Mouse (Mus musculus) midbrain, embryonic 14.5 days (tissue): Measurements from ENCODE around the gene Cbarp. TPM values are rescaled to one million over a fixed set of nuclear protein-coding genes. Genes with fewer than 3 reads are reported as not detected.

ENCODE experiments used
- ATAC-seq: fragments of 200-750 bp; cut with Nextera tagmentation; 2 replicates; pipeline ENCODE4 v1.8.0; 2017; ENCODE audit warnings: moderate number of reproducible peaks, moderate library complexity; ENCODE audit not compliant: low FRiP score, low TSS enrichment
- DNase-seq: peaks from one replicate; pipeline ENCODE4 v3.0.0-alpha.2; 2015
- H3K27ac ChIP-seq: fragments of 300-500 bp; sonication (generic); replicated peaks from 2 replicates; pipeline ENCODE4 v1.5.1; 2014; ENCODE audit warnings: mild to moderate bottlenecking, low read depth, low read length, moderate library complexity
- H3K27me3 ChIP-seq: fragments of 300-500 bp; sonication (generic); 2 replicates; pipeline ENCODE4 v1.6.1; 2014; ENCODE audit warnings: low read length, control low read depth, mixed read lengths; ENCODE audit not compliant: control insufficient read depth, insufficient read depth
- H3K36me3 ChIP-seq: fragments of 300-500 bp; sonication (generic); 2 replicates; pipeline ENCODE4 v1.6.1; 2014; ENCODE audit warnings: low read length, control low read depth; ENCODE audit not compliant: control insufficient read depth, insufficient read depth
- H3K4me1 ChIP-seq: fragments of 300-500 bp; sonication (generic); 2 replicates; pipeline ENCODE4 v1.6.1; 2014; ENCODE audit warnings: mild to moderate bottlenecking, antibody characterized with exemption, low read length, control low read depth; ENCODE audit not compliant: control insufficient read depth, insufficient read depth
- H3K4me2 ChIP-seq: fragments of 300-500 bp; sonication (generic); 2 replicates; pipeline ENCODE4 v1.6.1; 2014; ENCODE audit warnings: mild to moderate bottlenecking, low read length, moderate library complexity
- H3K4me3 ChIP-seq: fragments of 300-500 bp; sonication (generic); replicated peaks from 2 replicates; pipeline ENCODE4 v1.5.1; 2014; ENCODE audit warnings: low read depth, low read length
- H3K9ac ChIP-seq: fragments of 300-500 bp; sonication (generic); replicated peaks from 2 replicates; pipeline ENCODE4 v1.6.1; 2014; ENCODE audit warnings: mild to moderate bottlenecking, low read length, moderate library complexity
- H3K9me3 ChIP-seq: fragments of 300-500 bp; sonication (generic); 2 replicates; pipeline ENCODE4 v1.6.1; 2016; ENCODE audit warnings: low read length, control low read depth, mixed read lengths; ENCODE audit not compliant: control insufficient read depth
- WGBS: fragments of 180-500 bp; shearing (Covaris S2); extraction: QIAGEN DNeasy Blood & Tissue Kit; methylation state at CpG from one replicate; pipeline ENCODE4 v1.1.7; 2014; 5-methylcytosine and 5-hydroxymethylcytosine counted together
- polyA plus RNA-seq: library from polyadenylated mRNA; unstranded; fragments of >200 nt; fragmentation: Nextera tagmentation; extraction: Ambion mirVana; gene quantifications from 2 replicates; pipeline ENCODE4 v1.2.1, GENCODE M21; 2014

The Cbarp gene
- polyA plus RNA-seq, 1 experiment from 2014 or later = 78.9 TPM

DNA sequence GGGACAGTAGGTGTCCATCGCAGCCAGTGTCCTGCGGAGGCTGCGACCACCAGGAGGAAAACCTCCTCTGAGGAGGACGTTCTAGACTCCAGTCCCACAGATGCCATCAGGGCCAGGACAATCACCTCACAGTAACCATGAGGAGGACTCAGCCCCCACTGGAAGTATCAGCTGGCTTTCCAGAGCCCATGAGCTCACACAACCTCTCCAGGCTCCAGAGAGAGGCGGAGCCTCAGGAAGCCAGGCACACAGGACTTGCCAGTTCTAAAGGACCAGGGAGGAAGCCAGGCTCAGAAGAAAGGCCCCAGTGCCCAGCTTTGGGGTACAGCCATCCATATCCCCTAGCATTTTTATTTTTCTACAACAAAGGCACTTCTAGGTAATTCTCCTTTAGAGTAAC is 45.1 kb downstream of the Cbarp start:
- H3K4me2 ChIP-seq = no peak overlapping the region
- ATAC-seq (no peak), DNase-seq (no peak)
- no peaks in the 10 kb centered on the region for H3K36me3 ChIP-seq
- H3K4me3 ChIP-seq = no peak overlapping the region
- H3K9ac ChIP-seq = no peak overlapping the region
- H3K27me3 ChIP-seq = no peaks in the 10 kb centered on the region
- H3K9me3 ChIP-seq = no peaks in the 10 kb centered on the region
- H3K4me1 ChIP-seq = no peaks in the 10 kb centered on the region
- H3K27ac ChIP-seq = no peak overlapping the region
- 89% methylated on average over 5 of the region's 5 CpGs for WGBS

DNA sequence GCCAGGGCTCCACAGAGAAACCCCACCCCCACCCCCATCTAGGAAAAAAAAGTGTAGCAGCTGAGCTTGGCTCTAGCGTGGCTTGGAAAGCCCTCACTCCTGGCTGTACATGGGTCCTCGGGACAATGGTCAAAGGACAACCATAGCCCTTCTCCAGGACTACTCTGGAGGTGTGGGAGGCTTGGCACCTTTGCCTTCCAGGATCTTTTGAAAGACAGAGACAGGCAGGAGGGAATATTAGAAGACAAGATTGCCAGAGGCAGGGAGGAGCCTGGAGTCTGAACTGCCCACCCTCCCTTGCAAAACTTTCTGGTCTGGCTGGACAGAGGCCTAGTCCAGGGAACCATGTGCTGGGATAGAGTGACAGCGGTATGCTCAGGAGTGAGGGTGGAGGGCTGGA is 46.0 kb downstream of the Cbarp start:
- ATAC-seq (no peak), DNase-seq (no peak)
- no peaks in the 10 kb centered on the region for H3K4me1 ChIP-seq
- H3K27me3 ChIP-seq = no peaks in the 10 kb centered on the region
- H3K9me3 ChIP-seq = no peaks in the 10 kb centered on the region
- H3K36me3 ChIP-seq = no peaks in the 10 kb centered on the region
- WGBS = 84% methylated on average over 3 of the region's 3 CpGs
- no peak overlapping the region for H3K4me2 ChIP-seq
- no peak overlapping the region for H3K27ac ChIP-seq
- no peak overlapping the region for H3K4me3 ChIP-seq
- H3K9ac ChIP-seq = no peak overlapping the region

DNA sequence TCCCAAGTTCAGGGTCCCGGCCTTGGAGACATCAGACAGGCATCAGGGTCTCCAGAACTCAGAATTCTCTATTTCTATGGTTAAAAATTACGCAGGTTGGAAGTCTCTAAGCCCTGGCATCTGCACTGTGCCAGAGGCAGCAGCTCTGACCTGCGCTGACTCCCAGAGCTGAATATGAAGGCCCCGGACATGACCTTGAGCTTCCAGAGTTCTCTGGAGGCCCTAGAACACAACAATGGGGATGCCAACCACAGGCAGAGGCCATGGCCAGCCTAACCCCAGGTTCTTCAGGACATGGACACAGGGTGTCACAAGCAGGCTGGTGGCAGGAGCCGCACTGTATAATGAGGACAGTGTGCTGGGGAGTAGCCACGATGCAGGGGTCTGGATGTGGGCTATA is 46.5 kb downstream of the Cbarp start:
- Histone ChIP-seq H3K4me2 (no peak overlapping the region), H3K27me3 (no peaks in the 10 kb centered on the region), H3K36me3 (no peaks in the 10 kb centered on the region), H3K9me3 (no peaks in the 10 kb centered on the region), H3K27ac (no peak overlapping the region), H3K4me1 (no peaks in the 10 kb centered on the region), H3K9ac (no peak overlapping the region), H3K4me3 (no peak overlapping the region)
- DNase-seq = no peak
- WGBS = 89% methylated on average over 6 of the region's 6 CpGs
- no peak for ATAC-seq

DNA sequence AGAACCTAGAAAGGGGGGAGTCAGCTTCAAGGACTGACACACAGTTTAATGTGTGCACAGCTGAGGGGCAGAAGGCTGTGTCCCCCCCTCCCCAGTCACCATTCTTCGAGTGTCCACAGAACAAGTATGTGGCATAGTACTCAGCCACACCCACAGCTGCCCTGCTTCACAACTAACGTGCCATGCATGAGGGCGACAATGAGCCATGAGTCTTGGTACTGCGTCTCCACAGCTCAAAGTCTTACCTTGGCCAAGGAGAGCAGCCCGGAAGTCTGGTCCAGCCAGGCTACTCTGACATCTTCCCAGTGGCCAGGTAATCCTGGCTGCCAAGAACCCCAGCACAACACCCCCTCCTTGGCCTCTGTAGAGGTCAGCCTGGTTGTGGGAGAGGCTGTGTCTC is 47.9 kb downstream of the Cbarp start:
- Histone ChIP-seq H3K27ac (no peak overlapping the region), H3K9ac (no peak overlapping the region), H3K9me3 (no peaks in the 10 kb centered on the region), H3K27me3 (no peaks in the 10 kb centered on the region), H3K4me1 (no peaks in the 10 kb centered on the region), H3K4me3 (no peak overlapping the region), H3K36me3 (no peaks in the 10 kb centered on the region), H3K4me2 (no peak overlapping the region)
- no peak for ATAC-seq
- WGBS = 82% methylated on average over 5 of the region's 5 CpGs
- DNase-seq = no peak

DNA sequence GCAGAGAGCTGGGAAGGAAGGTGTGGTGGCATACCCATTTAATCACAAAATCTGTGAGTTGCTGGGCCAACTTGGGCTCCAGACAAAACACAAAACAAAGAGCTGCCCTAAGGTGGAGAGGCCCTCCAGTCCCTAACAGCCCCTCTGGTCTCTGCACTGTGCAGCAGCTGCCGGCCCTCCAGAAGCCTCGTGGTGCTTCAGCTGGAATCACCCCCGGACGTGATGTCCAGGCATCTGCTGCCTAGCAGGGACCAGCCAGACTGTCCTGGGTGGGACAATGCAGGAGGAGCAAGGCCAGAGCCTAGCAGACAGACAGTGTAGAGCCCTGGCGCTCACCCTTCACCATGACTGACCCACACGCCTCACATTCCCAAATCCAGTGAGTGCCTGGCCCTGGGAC is 49.1 kb downstream of the Cbarp start:
- H3K36me3 ChIP-seq = no peaks in the 10 kb centered on the region
- H3K27me3 ChIP-seq = no peaks in the 10 kb centered on the region
- no peak for DNase-seq
- ATAC-seq = no peak
- 90% methylated on average over 6 of the region's 6 CpGs for WGBS
- no peak overlapping the region for H3K9ac ChIP-seq
- no peak overlapping the region for H3K4me2 ChIP-seq
- no peaks in the 10 kb centered on the region for H3K9me3 ChIP-seq
- H3K4me1 ChIP-seq = no peaks in the 10 kb centered on the region
- H3K27ac ChIP-seq = no peak overlapping the region
- H3K4me3 ChIP-seq = no peak overlapping the region

DNA sequence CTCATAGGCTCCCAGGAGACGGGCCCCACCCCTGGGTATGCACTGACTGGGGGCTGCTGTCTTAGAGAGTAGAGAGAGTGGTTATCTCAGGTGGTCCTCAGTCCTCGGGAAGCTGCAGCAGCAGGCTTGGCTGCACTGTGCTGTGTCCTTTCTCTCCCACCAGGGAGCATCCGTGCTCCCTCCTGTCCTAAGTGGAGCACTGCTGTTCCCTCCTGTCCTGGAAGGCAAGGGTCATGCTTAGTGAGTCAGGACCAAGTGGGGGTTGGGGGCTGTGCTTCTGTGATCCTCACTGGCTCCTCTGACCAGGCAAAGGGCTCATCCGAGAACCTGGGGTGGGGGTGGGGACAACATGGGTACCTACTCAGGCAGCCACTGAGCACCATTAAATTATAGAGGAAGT is 51.5 kb downstream of the Cbarp start:
- ATAC-seq (no peak), DNase-seq (no peak)
- H3K36me3 ChIP-seq = peaks cover 14% of the 10 kb centered on the region
- no peaks in the 10 kb centered on the region for H3K9me3 ChIP-seq
- no peak overlapping the region for H3K4me2 ChIP-seq
- H3K9ac ChIP-seq = no peak overlapping the region
- no peak overlapping the region for H3K27ac ChIP-seq
- no peak overlapping the region for H3K4me3 ChIP-seq
- 56% methylated on average over 4 of the region's 4 CpGs for WGBS
- H3K4me1 ChIP-seq = no peaks in the 10 kb centered on the region
- H3K27me3 ChIP-seq = no peaks in the 10 kb centered on the region

DNA sequence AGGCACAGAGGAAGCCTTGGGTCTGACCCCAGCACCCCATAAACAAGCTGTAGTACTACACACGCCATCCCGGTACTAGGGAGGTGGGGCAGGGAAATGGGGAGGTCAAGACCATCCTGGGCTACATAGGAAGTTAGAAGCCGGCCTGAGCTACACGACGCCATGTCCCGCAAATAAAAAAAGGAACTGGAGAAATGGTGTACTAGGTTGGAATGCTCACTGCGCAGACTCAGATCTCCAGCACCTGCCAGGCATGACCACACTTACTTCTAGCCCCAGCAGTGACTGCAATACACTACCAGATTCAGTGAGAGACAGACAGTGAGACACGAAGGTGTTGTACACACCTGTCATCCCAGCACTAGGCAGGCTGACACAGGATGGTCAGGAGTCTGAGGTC is 53.2 kb downstream of the Cbarp start:
- no peak overlapping the region for H3K4me2 ChIP-seq
- no peaks in the 10 kb centered on the region for H3K27me3 ChIP-seq
- no peak overlapping the region for H3K9ac ChIP-seq
- DNase-seq (no peak), ATAC-seq (no peak)
- H3K36me3 ChIP-seq = peaks cover 30% of the 10 kb centered on the region
- H3K4me1 ChIP-seq = no peaks in the 10 kb centered on the region
- 94% methylated on average over 8 of the region's 8 CpGs for WGBS
- H3K4me3 ChIP-seq = no peak overlapping the region
- H3K27ac ChIP-seq = no peak overlapping the region
- no peaks in the 10 kb centered on the region for H3K9me3 ChIP-seq

DNA sequence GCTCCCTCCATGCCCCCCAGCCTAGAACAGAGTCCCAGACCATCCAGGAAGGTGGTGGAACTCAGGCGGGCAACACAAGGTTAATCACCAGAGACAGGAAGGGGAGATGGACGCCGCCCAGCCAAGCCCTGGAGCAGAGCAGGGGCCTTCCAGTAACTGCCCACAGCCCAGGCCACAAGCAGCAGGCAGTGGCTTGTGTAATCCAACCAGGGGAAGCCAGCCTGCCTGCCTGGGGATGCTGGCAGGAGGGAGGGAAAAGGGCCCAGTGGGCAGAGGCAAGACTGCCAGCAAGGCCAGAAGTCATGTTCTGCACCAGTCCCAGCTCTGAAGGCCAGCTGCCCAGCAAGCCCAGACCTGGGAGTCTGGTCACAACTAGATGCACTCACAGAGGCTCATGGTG is 53.8 kb downstream of the Cbarp start:
- peaks cover 36% of the 10 kb centered on the region for H3K36me3 ChIP-seq
- no peak for DNase-seq
- no peaks in the 10 kb centered on the region for H3K9me3 ChIP-seq
- H3K27me3 ChIP-seq = no peaks in the 10 kb centered on the region
- no peak for ATAC-seq
- H3K27ac ChIP-seq = no peak overlapping the region
- H3K4me3 ChIP-seq = no peak overlapping the region
- H3K4me1 ChIP-seq = no peaks in the 10 kb centered on the region
- 83% methylated on average over 3 of the region's 3 CpGs for WGBS
- H3K9ac ChIP-seq = no peak overlapping the region
- H3K4me2 ChIP-seq = no peak overlapping the region

DNA sequence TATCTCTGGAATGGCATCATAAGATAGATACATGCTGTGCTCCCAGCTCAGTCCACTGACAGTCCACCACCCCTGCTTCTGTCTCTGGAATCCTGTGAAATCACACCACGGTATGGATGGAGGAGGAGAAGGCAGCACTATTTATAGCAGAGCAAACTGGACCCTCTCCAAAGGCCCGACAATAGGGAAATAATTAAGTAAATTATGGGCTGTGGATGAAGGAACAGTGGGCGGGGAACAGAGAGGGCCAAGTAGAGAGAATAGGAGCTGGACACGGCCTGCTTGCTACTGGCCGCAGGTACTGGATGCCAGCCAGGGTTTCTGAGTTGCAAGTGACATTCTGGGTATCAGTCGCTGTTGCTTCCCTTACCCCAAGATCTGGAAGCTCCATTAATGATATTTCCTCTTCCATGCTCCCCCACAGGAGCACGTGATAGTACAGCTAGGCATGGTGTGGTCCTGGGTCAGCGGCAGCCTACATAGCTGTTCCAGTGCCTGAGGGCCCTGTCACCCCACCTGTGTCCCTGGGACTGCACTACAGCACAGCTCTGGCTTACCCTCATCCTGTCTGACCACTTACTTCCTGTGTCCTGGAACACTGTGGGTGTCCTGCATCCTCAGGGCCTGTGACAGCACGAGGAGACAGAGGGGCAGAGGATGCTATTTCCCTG is 55.7 kb downstream of the Cbarp start:
- no peak overlapping the region for H3K4me2 ChIP-seq
- H3K27ac ChIP-seq = no peak overlapping the region
- no peaks in the 10 kb centered on the region for H3K4me1 ChIP-seq
- H3K4me3 ChIP-seq = no peak overlapping the region
- WGBS = 90% methylated on average over 9 of the region's 9 CpGs
- ATAC-seq (no peak), DNase-seq (no peak)
- peaks cover 54% of the 10 kb centered on the region for H3K36me3 ChIP-seq
- H3K9ac ChIP-seq = no peak overlapping the region
- H3K9me3 ChIP-seq = no peaks in the 10 kb centered on the region
- H3K27me3 ChIP-seq = no peaks in the 10 kb centered on the region
